Mouse (Mus musculus) lung, adult 2 months (tissue): Measurements from ENCODE around the gene Mycn.

ENCODE experiments used
- CTCF ChIP-seq: fragments of 200-500 bp; IDR thresholded peaks from 2 replicates; pipeline ENCODE4 v1.5.1; 2011; ENCODE audit warnings: mild to moderate bottlenecking, low read length, control low read depth; ENCODE audit not compliant: insufficient read depth
- POLR2A ChIP-seq: fragments of 200-500 bp; IDR thresholded peaks from 2 replicates; pipeline ENCODE4 v1.6.1; 2011; ENCODE audit warnings: low read depth, mild to moderate bottlenecking, control low read depth, low read length, borderline replicate concordance; ENCODE audit errors: extremely low read depth

DNA sequence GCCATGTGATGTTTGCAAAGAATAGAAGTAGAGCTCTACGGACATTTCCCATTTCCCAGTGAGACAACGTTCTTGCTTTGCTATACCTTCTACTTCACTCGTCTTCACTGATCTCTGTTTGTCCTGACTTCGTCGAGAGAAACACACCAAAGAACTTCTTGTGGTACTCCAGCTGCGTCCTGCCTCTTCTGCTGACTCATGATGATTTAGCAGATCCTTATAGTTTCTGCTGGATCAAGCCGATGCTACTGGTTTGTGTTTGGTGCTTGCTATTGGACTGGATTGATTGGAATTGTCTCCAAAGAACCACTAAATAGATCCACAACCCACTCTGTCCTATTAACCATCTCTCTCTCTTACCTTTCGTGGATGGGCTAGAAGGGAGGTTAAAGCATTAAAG is 47.7 kb downstream of the Mycn start:
- TF ChIP-seq POLR2A (no peak), CTCF (no peak)
